Mouse (Mus musculus) retina, adult 2 months (tissue): ENCODE measurements around the gene A030003K21Rik.
"Not testable (repeated sequence)": the region's sequence is repeated elsewhere in the genome, so short reads cannot be mapped to it uniquely, and the experiment has no call there.

Experiments used
- DNase-seq: peaks from one replicate; pipeline ENCODE4 v3.0.0-alpha.2; 2012; ENCODE audit warnings: low read depth, low spot score

Gene A030003K21Rik

GRCm38 (mm10) chr1:82943295-82943694 lies at the start of gene A030003K21Rik:
TSS of gene A030003K21Rik (minus strand) at chr1:82943388.
- DNase-seq, result not testable (repeated sequence)

GRCm38 (mm10) chr1:82992093-82992492 lies 48.9 kb upstream of the A030003K21Rik start:
- no peak for DNase-seq

DNA sequence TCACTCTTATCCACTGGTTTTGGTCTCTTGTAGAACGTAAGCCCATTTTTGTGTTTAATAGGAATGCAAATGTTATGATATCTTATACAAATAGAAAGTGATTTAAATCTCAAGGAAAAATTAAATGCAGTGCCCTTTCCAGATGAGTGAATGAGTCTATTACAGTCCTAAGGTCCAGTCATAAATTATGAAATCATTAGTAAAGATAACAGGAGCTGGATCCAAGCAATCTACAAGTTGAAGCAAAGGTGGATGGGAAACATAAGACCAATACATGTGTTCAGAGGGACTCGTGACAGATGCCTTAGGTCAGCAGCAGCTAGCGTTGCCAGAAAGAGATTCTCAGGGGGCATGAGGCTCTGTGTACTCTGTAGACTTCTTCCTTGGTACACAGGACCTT lies 48.4 kb upstream of the A030003K21Rik start:
- no peak for DNase-seq

- DNase-seq, result no peak
Observed at GRCm38 (mm10) chr1:82991062-82991461, 47.9 kb upstream of the A030003K21Rik start.

DNA sequence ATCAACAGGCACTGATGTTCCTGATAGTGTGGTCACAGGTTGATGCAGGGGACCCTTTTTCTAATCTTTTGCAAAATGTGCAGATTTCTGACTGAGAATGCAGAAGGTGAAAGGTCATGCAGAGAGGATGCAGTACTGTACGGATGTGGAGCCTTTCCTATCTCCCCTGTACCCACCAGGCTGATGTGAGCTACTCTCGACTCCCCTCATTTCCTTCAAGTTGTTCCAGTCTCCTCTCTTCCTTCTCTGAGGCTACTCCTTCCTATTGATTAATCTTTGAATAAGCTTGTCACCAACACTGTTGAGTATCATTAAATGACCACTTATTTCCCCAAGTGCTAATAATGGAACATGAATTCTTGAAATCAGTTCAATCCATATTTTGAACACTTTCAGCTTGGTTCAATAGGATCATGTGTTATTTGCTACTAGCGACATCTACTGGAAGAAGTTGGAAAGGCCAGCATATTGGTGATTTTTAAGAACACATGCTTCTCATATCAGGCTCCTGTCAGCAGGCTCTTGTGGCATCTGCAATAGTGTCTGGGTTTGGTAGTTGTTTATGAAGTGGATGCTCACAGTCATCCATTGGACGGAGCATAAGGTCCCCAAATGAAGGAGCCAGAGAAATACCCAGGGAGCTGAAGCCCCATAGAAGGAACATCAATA lies 44.5 kb upstream of the A030003K21Rik start:
- peak; percentile 38 for DNase-seq

GRCm38 (mm10) chr1:82986738-82987137 lies 43.5 kb upstream of the A030003K21Rik start:
- no peak for DNase-seq

DNA sequence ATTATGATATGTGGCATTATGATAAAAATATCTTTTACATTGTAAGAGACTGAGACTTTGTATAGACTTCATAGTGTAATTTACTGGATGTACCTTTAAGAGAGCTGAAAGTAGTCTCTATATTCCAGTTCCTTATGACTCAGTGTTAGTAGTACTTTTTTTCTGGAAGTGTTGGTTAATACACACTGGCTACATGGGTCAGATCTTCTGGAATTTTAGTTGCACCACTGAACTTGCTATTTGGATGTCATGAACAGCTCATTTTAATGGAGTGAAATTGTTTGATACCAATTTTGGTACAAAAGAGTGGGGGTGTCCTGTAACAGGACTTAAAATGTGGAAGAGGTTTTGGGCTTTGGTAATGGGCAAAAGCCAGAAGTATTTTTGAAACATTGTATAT lies 34.7 kb upstream of the A030003K21Rik start:
- no peak for DNase-seq

GRCm38 (mm10) chr1:82975750-82976149 lies 32.6 kb upstream of the A030003K21Rik start:
- DNase-seq, result no peak

GRCm38 (mm10) chr1:82974342-82974741 lies 31.2 kb upstream of the A030003K21Rik start:
- DNase-seq, result no peak

DNA sequence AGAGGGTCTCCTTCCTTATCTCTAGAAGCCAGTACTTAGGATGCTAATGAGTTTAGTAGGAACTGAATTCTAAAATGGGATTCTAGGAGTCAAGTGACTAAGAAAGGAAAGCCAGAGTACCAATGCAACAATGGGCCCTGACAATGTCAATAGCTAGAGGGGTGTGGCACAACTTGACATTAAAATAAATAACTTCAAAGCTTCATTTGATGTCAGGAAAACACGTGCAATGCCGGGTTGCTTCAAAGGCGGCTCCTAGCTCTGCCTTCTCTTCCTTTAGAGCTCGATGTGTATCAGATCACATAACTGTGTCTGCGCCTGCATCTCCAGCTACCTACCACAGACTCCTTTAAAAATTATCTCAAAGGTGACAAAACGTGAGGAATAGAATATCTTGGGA lies 30.7 kb upstream of the A030003K21Rik start:
- no peak for DNase-seq

GRCm38 (mm10) chr1:82973244-82973643 lies 30.1 kb upstream of the A030003K21Rik start:
- no peak for DNase-seq

DNA sequence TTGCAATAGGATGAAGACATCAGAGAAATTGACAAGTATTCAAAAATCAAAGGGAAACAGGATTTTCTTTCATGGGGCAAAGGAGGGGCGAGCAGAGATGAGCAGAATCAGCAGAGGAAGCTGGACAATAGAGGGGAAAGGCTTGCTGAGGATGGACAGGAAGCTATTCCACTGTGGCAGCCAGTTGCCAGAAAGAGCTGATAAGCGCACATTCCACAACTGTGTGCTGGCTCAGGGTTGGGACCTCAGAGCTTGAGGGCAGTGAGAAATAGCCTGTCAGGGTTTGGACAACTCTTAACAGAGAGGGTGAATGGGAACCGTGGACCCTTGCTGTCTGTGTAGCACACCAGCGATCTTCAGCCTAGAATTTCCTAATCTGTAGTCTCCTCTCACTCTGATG lies 28.9 kb upstream of the A030003K21Rik start:
- no peak for DNase-seq

DNA sequence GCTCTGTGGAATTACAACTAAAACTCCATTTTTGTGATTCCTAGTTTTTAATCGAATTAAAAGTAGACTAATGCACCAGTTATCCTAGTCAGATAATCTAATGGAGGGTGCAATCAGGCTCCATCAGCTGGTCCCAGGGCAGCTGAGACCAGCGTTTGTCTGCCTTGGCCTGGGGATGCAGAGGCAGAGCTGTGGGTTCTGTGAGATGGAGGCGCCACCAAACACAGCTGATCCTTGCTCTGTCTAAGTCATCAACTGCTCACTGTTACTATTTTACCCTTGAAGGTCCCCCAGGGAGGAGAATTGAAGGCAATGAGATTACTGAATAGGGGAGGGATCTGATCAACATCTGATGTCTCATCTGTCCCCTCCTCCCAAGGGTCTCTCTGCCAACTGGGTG lies 23.2 kb upstream of the A030003K21Rik start:
- DNase-seq, result no peak

- DNase-seq, result no peak
Observed at GRCm38 (mm10) chr1:82959870-82960385, 16.7 kb upstream of the A030003K21Rik start, which contains the start of gene Gm47955. TSS of gene Gm47955 (plus strand) at chr1:82960286.

DNA sequence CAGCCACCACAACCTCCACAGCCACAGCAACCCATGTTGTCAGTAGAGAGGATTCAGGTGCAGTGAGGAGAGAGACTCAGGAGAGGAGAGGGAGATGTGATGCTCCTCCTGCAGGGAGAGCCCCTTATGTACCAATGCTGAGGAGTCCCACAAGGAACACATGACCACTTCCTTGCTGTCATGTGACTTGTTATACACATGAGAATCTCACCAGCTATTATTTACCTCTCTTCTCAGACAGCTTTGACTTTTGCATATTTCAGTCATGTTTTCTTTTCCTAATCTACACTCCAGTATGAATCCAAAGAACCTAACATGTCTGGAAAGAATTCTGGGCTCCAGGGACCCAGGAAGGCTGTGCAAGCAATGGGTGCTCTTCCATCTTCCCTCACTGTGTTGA lies 12.7 kb upstream of the A030003K21Rik start, which contains the start of gene Gm7544:
Gene Gm7544, minus strand, starts transcription at position 101 of the 400 bp plus-strand sequence.
- DNase-seq, result not testable (repeated sequence)

DNA sequence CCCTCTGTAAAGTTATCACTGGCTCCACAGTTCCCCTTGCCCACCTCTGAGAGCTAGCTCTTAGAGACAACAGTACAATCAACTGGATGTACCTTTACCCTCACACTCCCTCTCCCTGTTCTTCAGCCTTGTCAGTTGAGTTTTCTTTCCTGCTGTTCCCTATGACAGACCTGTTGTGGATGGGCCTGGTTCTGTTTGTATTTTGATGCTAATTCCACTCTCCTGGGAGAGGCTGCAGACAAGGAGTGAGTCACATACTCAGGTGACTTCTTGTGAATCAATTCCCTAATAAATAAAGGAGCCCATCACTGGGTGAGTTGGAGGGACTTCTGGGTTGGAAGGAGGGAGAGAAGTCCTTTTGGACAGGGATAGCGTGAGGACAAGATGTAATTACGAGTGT lies 5.4 kb upstream of the A030003K21Rik start:
- no peak for DNase-seq

DNA sequence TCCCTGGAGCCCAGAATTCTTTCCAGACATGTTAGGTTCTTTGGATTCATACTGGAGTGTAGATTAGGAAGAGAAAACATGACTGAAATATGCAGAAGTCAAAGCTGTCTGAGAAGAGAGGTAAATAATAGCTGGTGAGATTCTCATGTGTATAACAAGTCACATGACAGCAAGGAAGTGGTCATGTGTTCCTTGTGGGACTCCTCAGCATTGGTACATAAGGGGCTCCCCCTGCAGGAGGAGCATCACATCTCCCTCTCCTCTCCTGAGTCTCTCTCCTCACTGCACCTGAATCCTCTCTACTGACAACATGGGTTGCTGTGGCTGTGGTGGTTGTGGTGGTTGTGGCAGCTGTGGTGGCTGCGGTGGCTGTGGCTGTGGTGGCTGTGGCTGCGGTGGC lies 2.8 kb upstream of the A030003K21Rik start:
- DNase-seq, result not testable (repeated sequence)

- DNase-seq, result not testable (repeated sequence)
Observed at GRCm38 (mm10) chr1:82942505-82942904, 683 bp downstream of the A030003K21Rik start.

DNA sequence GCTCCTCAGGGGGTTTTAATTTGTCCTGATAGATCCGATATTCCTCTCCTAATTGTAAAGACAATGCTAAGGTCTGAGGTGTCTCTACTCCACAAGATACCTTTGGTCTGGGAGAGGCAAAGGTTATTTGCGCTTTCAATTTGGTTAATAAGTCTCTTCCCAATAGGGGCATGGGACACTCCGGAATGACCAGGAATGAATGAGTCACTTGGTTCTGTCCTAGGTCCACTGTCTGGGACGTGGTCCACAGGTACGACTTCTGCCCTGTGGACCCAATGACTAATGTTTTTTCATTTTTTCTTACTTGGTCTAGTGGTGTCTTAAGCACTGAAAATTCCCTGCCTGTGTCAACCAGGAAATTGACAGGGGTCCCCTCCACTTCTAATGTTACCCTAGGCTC lies 4.5 kb downstream of the A030003K21Rik start:
- no peak for DNase-seq

DNA sequence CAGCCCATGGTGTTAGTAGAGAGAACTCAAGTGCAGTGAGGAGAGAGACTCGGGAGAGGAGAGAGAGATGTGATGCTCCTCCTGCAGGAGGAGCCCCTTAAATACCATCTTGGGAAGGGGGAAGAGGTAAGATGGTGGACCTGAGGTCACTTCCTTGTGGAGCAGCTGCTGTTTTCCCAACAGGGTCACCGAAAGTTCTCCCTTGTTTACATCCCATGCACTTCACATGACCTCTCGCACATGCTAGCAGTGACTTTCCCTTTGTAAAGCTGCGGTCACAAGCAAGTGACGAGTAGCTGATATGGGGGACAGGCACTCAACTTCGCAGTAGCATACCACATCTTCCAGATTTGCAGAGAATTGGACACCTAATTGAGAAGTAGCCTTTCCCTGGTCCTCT lies 11.9 kb downstream of the A030003K21Rik start, which contains the start of gene Gm6217:
Gene Gm6217, minus strand, starts transcription at position 74 of the 400 bp plus-strand sequence.
- not testable (repeated sequence) for DNase-seq

DNA sequence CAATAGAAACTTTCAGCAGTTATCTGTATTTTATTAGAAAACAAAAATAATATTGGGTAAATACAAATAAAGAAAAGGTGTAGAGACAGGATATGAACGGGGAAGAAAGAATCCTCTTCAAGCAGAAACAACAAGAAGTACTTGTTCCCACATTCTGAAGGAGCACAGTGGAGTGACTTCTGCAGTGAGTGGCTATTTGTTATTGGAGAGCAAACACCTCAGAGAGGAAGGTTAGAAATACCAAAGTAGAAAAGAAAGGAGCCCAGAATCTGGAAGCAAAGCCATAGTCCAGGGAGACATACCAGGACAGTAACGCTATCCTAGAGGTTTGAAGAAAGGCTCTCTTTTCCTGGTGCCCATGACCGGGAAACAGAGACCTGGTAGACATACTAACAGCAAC lies 12.6 kb downstream of the A030003K21Rik start:
- DNase-seq, result not testable (repeated sequence)

GRCm38 (mm10) chr1:82924650-82925049 lies 18.5 kb downstream of the A030003K21Rik start, which contains the start of gene A030014E15Rik:
TSS of gene A030014E15Rik (plus strand) at chr1:82924917.
- no peak for DNase-seq

DNA sequence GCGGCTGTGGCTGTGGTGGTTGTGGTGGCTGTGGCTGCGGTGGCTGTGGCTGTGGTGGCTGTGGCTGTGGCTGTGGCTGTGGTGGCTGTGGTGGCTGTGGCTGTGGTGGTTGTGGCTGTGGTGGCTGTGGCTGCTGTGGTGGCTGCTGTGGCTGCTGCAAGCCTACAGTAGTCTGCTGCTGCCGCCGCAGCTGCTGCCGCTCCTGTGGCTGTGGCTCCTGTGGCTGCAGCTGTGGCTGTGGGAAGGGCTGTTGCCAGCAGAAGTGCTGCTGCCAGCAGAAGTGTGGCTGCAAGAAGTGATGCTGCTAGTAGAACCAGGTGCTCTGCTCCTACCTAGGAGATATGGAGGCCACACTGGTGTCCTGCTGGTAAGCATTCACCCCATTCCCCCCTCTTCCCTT lies 29.8 kb downstream of the A030003K21Rik start:
- DNase-seq, result not testable (repeated sequence)
